8 mouse cellular contexts compared by ENCODE assay signal in genomic region chr2:26140292-26140819, GRCm38 (mm10). TPM values are rescaled to one million over a fixed set of nuclear protein-coding genes. Genes with fewer than 3 reads are reported as not detected.
A peak's percentile ranks its signal among the peaks of the same experiment; 100 is the strongest.
DNase-seq lines count a peak whose midpoint lies in the region; ATAC-seq lines count a peak whose summit lies in the region.

No protein-coding gene starts in this region.

- H3K4me1 ChIP-seq in hindbrain, embryonic 15.5 days (replicated peaks): peaks cover 25% of the 10 kb centered on the region

- peak overlapping the region; percentile 75 for H3K4me3 ChIP-seq in hindbrain, embryonic 15.5 days

- H3K27ac ChIP-seq in hindbrain, embryonic 15.5 days (replicated peaks): peak overlapping the region; percentile 98

- WGBS in hindbrain, embryonic 15.5 days: under 1% methylated on average over 41 of the region's 60 CpGs

- no peaks in the 10 kb centered on the region for H3K27me3 ChIP-seq in hindbrain, embryonic 15.5 days

- peak; percentile 98 for DNase-seq in T-cell, adult 2 months (ENCODE audit: low spot score)
- peak; percentile 100 for DNase-seq in cerebellum, postnatal 36 days
- peak; percentile 100 for DNase-seq in frontal cortex, postnatal 36 days (ENCODE audit: low spot score in 2 of 2)
- DNase-seq in left cerebral cortex, adult 11 months (ENCODE audit: low spot score): peak; percentile 99
- peak; percentile 99 to 100 for DNase-seq in lung, postnatal 4 days
- DNase-seq in retina, postnatal 7 days (ENCODE audit: low read depth, low spot score): peak; percentile 100
- peak; percentile 100 for DNase-seq in urinary bladder, adult 2 months (ENCODE audit: low spot score)

- H3K9me3 ChIP-seq in hindbrain, embryonic 15.5 days: no peaks in the 10 kb centered on the region

- H3K9ac ChIP-seq in hindbrain, embryonic 15.5 days: peak overlapping the region; percentile 92

- peak overlapping the region; percentile 79 for H3K4me2 ChIP-seq in hindbrain, embryonic 15.5 days

- peaks cover 5% of the 10 kb centered on the region; the same call in 1 of the 2 replicates for H3K36me3 ChIP-seq in hindbrain, embryonic 15.5 days

- ATAC-seq in hindbrain, embryonic 15.5 days (ENCODE audit: low FRiP score, low read depth): peak; percentile 90

RNA-seq across cellular contexts. Expression of gene Nacc2, which starts 17.3 kb away (rescaled TPM):
- polyA plus RNA-seq in hindbrain, embryonic 15.5 days (2015; fragmentation: Nextera tagmentation; extraction: Ambion mirVana): 18.0 and 21.3 TPM in 2 replicates
- polyA plus RNA-seq in urinary bladder, adult 2 months (2012; rRNA removed): 43.2 and 60.5 TPM in 2 replicates

Comparison
In these comparisons a context has a peak if more than half of its experiments do, and no peak if none do; other contexts are left out.
1. Peak in every context shown above with its lines: DNase-seq, ATAC-seq, H3K4me3 ChIP-seq and H3K27ac ChIP-seq.